Mouse (Mus musculus) cerebellum, postnatal 4 days (tissue): ENCODE results near the gene Chac1.

ENCODE experiments used
- DNase-seq, 2 experiments: peaks; one replicate each; pipeline ENCODE4 v3.0.0; 2022; ENCODE audit warnings: low spot score in 2 of 2, mixed read lengths in 1 of 2

Gene Chac1

GRCm38 (mm10) chr2:119327942-119328526 lies 23.0 kb upstream of the Chac1 start:
- no peak for DNase-seq

- no peak for DNase-seq
Observed at GRCm38 (mm10) chr2:119328546-119328945, 22.5 kb upstream of the Chac1 start.

- DNase-seq = no peak
Observed at GRCm38 (mm10) chr2:119329123-119329817, 21.8 kb upstream of the Chac1 start.

- no peak for DNase-seq
Observed at GRCm38 (mm10) chr2:119330795-119331194, 20.2 kb upstream of the Chac1 start.

DNA sequence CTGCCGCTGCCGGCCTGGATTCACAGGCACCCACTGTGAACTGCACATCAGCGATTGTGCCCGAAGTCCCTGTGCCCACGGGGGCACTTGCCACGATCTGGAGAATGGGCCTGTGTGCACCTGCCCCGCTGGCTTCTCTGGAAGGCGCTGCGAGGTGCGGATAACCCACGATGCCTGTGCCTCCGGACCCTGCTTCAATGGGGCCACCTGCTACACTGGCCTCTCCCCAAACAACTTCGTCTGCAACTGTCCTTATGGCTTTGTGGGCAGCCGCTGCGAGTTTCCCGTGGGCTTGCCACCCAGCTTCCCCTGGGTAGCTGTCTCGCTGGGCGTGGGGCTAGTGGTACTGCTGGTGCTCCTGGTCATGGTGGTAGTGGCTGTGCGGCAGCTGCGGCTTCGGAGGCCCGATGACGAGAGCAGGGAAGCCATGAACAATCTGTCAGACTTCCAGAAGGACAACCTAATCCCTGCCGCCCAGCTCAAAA lies 18.8 kb upstream of the Chac1 start:
- DNase-seq = no peak

- no peak for DNase-seq
Observed at GRCm38 (mm10) chr2:119334135-119334534, 16.9 kb upstream of the Chac1 start.

GRCm38 (mm10) chr2:119334964-119335525 lies 16.0 kb upstream of the Chac1 start:
- DNase-seq = no peak

DNA sequence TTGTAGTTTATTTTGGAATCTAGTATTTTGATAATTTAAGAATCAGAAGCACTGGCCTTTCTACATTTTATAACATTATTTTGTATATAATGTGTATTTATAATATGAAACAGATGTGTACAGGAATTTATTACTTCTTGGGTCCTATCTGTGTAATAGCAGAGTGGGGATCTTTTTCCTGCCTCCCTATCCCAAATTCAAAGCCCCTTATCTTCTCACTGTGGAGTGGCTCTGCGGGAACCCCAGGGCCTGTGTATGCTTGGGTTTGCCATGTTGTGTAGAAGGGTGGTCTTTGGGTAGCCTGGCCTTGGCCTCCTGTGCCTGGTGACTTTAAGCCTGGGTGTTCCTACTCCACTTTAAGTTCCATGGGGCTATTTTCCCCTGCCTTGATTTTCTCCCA lies 15.5 kb upstream of the Chac1 start:
- no peak for DNase-seq

GRCm38 (mm10) chr2:119336002-119336401 lies 15.0 kb upstream of the Chac1 start:
- DNase-seq = no peak

DNA sequence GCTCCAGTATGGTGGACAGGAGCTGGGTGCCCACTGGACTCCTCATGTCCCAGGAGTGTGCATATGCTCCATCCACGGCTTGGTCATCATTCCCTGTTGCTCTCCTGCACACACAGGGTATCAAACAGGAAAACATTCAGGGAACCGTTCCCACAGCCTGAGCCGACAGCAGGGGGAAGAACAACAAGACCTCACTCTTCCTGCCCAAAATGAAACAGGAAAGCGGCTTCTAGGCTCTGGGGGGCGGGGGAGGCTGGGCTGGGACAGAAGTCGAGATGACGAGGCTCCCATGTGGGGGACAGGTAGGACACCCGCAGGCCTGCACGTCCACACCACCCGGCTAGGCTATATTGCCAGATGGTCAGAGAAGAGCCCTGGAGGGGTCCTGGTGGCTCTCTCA lies 14.6 kb upstream of the Chac1 start:
- no peak for DNase-seq

GRCm38 (mm10) chr2:119337425-119338265 lies 13.4 kb upstream of the Chac1 start:
- peak; percentile 84 to 92 for DNase-seq

- no peak for DNase-seq
Observed at GRCm38 (mm10) chr2:119344537-119345138, 6.4 kb upstream of the Chac1 start.

DNA sequence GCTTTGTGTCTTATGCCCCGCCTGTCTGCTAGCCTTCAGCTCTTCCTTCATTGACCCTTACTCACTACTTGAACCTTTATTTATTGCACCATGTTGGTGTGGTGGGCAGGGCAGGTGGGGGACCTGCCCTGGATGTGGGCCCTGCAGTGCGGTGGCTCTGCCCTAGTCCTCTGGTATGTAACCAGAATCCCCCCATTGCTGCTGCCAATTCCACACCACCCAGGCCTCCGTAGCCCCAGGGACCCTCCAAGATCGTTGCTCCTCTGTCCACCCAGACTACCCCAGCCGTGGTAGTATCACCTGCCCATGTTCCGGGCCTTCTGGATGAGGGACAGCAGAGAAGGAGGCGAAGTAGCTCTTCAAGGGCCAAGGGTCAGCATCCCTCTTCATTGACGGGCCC lies 2.7 kb downstream of the Chac1 start:
- DNase-seq = no peak

DNA sequence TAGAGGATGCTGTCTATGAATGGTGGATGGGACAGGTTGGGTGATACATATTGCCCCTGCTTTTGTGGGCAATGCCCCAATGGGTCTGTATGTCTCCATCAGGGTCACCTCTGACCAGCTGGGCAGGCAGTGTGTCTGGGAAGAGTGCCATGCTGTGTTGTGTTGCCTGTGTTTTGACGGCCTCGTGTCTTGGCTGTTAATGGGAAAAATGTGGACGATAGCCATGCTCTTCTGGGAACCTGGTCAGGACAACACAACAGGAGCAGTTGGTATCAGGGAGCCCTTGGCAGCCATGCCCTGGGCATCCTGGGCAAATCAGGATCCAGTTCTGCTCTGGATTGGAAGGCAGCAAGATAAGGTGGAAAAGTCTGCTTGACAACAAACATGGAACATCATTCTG lies 4.1 kb downstream of the Chac1 start:
- peak in 1 of 2 experiments; percentile 52 for DNase-seq

DNA sequence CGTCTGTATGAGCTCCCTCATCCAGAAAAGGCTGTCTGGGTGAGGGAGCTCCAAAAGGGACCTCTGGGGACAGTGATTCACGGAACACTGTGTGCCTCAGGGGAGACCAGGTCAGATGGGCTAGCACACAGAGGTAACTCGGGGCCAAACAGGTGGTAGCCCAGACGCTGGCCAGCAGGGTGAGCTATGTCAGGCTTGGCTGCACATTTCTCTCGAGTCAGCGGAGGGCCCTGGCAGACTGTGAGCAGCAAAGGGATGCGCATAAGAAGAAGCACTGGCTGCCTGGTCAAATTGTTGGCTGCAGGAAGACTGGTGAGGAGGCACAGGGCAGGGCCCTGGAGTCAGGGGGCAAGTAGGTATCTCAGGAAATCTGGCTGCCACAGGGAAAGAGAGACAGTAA lies 4.6 kb downstream of the Chac1 start:
- peak in 1 of 2 experiments; percentile 50 for DNase-seq

- no peak for DNase-seq
Observed at GRCm38 (mm10) chr2:119356310-119356709, 5.3 kb downstream of the Chac1 start.

DNA sequence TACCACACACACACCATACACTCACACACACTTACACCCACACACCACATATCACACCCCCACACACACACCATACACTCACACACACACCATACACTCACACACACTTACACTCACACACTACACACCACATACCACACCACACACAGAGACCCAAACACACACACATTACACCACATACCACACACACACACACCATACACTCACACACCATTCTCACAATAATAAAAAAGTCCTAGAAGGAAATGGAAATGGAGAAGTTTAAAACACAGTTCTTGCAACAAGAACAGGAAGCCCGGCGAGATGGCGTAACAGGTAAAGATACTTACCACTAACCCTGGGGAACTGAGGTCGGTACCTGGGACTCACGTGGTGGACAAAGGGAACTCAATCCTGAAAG lies 5.8 kb downstream of the Chac1 start:
- no peak for DNase-seq

- no peak for DNase-seq
Observed at GRCm38 (mm10) chr2:119358249-119358648, 7.2 kb downstream of the Chac1 start.

GRCm38 (mm10) chr2:119359721-119360291 lies 8.8 kb downstream of the Chac1 start:
- no peak for DNase-seq

DNA sequence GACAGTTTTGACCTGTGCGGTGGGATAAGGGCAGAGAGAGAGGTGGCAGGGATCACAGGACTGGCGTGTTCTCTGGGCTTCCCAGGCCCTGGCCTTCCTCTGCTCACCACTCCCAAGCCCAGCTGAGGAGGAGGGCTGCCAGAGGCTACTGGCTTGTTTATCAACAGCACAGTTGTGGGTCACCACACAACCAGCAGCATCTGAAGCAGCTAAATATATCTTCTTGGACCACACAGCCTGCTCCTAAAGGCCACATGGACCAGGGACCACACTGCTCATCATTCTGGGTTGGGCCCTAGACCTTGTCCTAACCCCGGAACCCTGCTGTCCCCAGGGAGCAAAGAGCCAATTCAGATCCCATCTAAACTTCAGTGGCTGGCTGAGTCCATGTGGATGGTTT lies 13.9 kb downstream of the Chac1 start:
- DNase-seq = no peak

GRCm38 (mm10) chr2:119367346-119367745 lies 16.3 kb downstream of the Chac1 start:
- no peak for DNase-seq
